Mouse (Mus musculus) spleen, adult 2 months (tissue): ENCODE measurements around the gene Ythdf2. TPM values are rescaled to one million over a fixed set of nuclear protein-coding genes. Genes with fewer than 3 reads are reported as not detected.

Experiments
- DNase-seq, 2 experiments: peaks; one replicate each; pipeline versions ENCODE4 v3.0.0 to v3.0.0-alpha.2; 2012 to 2021; ENCODE audit warnings: low spot score in 2 of 2, low read depth in 1 of 2
- H3K27ac ChIP-seq: fragments of 200-500 bp; 2 replicates; pipeline ENCODE4 v1.5.1; 2012; ENCODE audit warnings: low read length, inconsistent platforms; ENCODE audit not compliant: insufficient read depth
- H3K27me3 ChIP-seq: fragments of 200-500 bp; 2 replicates; pipeline ENCODE4 v1.6.1; 2012; ENCODE audit warnings: mild to moderate bottlenecking, moderate library complexity, low read length, inconsistent platforms; ENCODE audit not compliant: control insufficient read depth, insufficient read depth
- H3K36me3 ChIP-seq: fragments of 200-500 bp; 2 replicates; pipeline ENCODE4 v1.6.1; 2012; ENCODE audit warnings: mild to moderate bottlenecking, low read length, inconsistent platforms; ENCODE audit not compliant: control insufficient read depth, insufficient read depth
- H3K4me1 ChIP-seq: fragments of 200-500 bp; 2 replicates; pipeline ENCODE4 v1.6.1; 2011; ENCODE audit warnings: inconsistent platforms; ENCODE audit not compliant: control insufficient read depth, insufficient read depth, insufficient read length
- H3K4me3 ChIP-seq: fragments of 200-500 bp; 2 replicates; pipeline ENCODE4 v1.5.1; 2011; ENCODE audit warnings: mild to moderate bottlenecking, inconsistent platforms; ENCODE audit not compliant: insufficient read depth, insufficient read length; ENCODE audit errors: extremely low read depth
- CTCF ChIP-seq: fragments of 200-500 bp; IDR thresholded peaks from 2 replicates; pipeline ENCODE4 v1.5.1; 2011; ENCODE audit warnings: mild to moderate bottlenecking, inconsistent platforms; ENCODE audit not compliant: insufficient read depth, insufficient read length, insufficient replicate concordance; ENCODE audit errors: extremely low read depth
- POLR2A ChIP-seq: fragments of 200-500 bp; IDR thresholded peaks from 2 replicates; pipeline ENCODE4 v1.6.1; 2011; ENCODE audit warnings: low read depth, low read length, inconsistent platforms
- WGBS: fragments of 180-500 bp; shearing (Covaris S2); methylation state at CpG from one replicate; pipeline ENCODE4 v1.1.7; 2018; 5-methylcytosine and 5-hydroxymethylcytosine counted together
- polyA plus RNA-seq: library from polyadenylated mRNA; depleted of rRNA; stranded (reverse); fragments of >200 nt; gene quantifications from 2 replicates; pipeline ENCODE4 v1.2.3, GENCODE M21; 2012

The Ythdf2 gene
- polyA plus RNA-seq, 1 experiment: 11.9 TPM

GRCm38 (mm10) chr4:132156941-132157622 is 55.0 kb downstream of the Ythdf2 start:
- no peak for TF ChIP-seq POLR2A
- no peak for TF ChIP-seq CTCF
- Histone ChIP-seq H3K4me1 (no peaks in the 10 kb centered on the region), H3K27ac (no peak overlapping the region), H3K4me3 (no peak overlapping the region), H3K36me3 (no peaks in the 10 kb centered on the region), H3K27me3 (no peaks in the 10 kb centered on the region; the same call in 1 of the 2 replicates)
- WGBS: 79% methylated on average over 12 of the region's 12 CpGs
- no peak for DNase-seq

GRCm38 (mm10) chr4:132154877-132155670 is 57.0 kb downstream of the Ythdf2 start:
- H3K27ac ChIP-seq: no peak overlapping the region
- H3K27me3 ChIP-seq: no peaks in the 10 kb centered on the region; the same call in 1 of the 2 replicates
- TF ChIP-seq POLR2A (no peak), CTCF (no peak)
- H3K36me3 ChIP-seq: no peaks in the 10 kb centered on the region
- no peak for DNase-seq
- 20% methylated on average over 6 of the region's 6 CpGs for WGBS
- H3K4me1 ChIP-seq: no peaks in the 10 kb centered on the region
- H3K4me3 ChIP-seq: no peak overlapping the region

- Histone ChIP-seq H3K27me3 (no peaks in the 10 kb centered on the region; the same call in 1 of the 2 replicates), H3K4me3 (no peak overlapping the region), H3K4me1 (no peaks in the 10 kb centered on the region), H3K27ac (no peak overlapping the region), H3K36me3 (no peaks in the 10 kb centered on the region)
- no peak for DNase-seq
- TF ChIP-seq POLR2A (no peak), CTCF (no peak)
- WGBS: 58% methylated on average over 1 of the region's 1 CpGs
Observed at GRCm38 (mm10) chr4:132151673-132152072, 60.4 kb downstream of the Ythdf2 start.

- no peak for DNase-seq
- WGBS: 67% methylated on average over 5 of the region's 5 CpGs
- Histone ChIP-seq H3K4me1 (no peaks in the 10 kb centered on the region; the same call in 1 of the 2 replicates), H3K27me3 (peaks cover 3% of the 10 kb centered on the region; the same call in 1 of the 2 replicates), H3K4me3 (no peak overlapping the region), H3K27ac (no peak overlapping the region), H3K36me3 (no peaks in the 10 kb centered on the region)
- TF ChIP-seq POLR2A (no peak), CTCF (no peak)
Observed at GRCm38 (mm10) chr4:132146201-132146600, 65.9 kb downstream of the Ythdf2 start.

- WGBS: 11% methylated on average over 10 of the region's 10 CpGs
- H3K4me1 ChIP-seq: no peaks in the 10 kb centered on the region; the same call in 1 of the 2 replicates
Observed at GRCm38 (mm10) chr4:132145092-132145491, 67.0 kb downstream of the Ythdf2 start.

GRCm38 (mm10) chr4:132144080-132144841 is 67.8 kb downstream of the Ythdf2 start, which contains the start of gene Oprd1:
TSS of gene Oprd1 (minus strand) at chr4:132144486.
- DNase-seq: no peak
- H3K27ac ChIP-seq: no peak within 1 kb of the TSS
- no peak within 1 kb of the TSS for H3K4me3 ChIP-seq
- TF ChIP-seq CTCF (no peak), POLR2A (no peak)
- no peaks in the 10 kb centered on the region for H3K36me3 ChIP-seq
- H3K4me1 ChIP-seq: no peaks in the 10 kb centered on the region; the same call in 1 of the 2 replicates
- H3K27me3 ChIP-seq: peaks cover 3% of the 10 kb centered on the region; the same call in 1 of the 2 replicates
- WGBS: 3% methylated on average over 73 of the region's 89 CpGs

More at GRCm38 (mm10) chr4:132145092-132145491, 67.0 kb downstream of the Ythdf2 start:
- no peak overlapping the region for H3K27ac ChIP-seq
- H3K4me3 ChIP-seq: no peak overlapping the region
- no peaks in the 10 kb centered on the region for H3K36me3 ChIP-seq
- TF ChIP-seq CTCF (no peak), POLR2A (no peak)
- H3K27me3 ChIP-seq: peaks cover 3% of the 10 kb centered on the region; the same call in 1 of the 2 replicates
- DNase-seq: no peak
